Mouse (Mus musculus) large intestine, adult 2 months (tissue): ENCODE results near the gene Syngr2. TPM values are rescaled to one million over a fixed set of nuclear protein-coding genes. Genes with fewer than 3 reads are reported as not detected.
A peak's percentile ranks its signal among the peaks of the same experiment; 100 is the strongest.

Source experiments
- DNase-seq: peaks from one replicate; pipeline ENCODE4 v3.0.0-alpha.2; 2012; ENCODE audit warnings: low read depth, low spot score
- WGBS: fragments of 180-500 bp; shearing (Covaris S2); methylation state at CpG from one replicate; pipeline ENCODE4 v1.1.7; 2018; 5-methylcytosine and 5-hydroxymethylcytosine counted together
- polyA plus RNA-seq: library from polyadenylated mRNA; depleted of rRNA; stranded (reverse); fragments of >200 nt; gene quantifications from 2 replicates; pipeline ENCODE4 v1.2.3, GENCODE M21; 2012; rRNA removed

The Syngr2 gene
- 317 and 353 TPM in 2 replicates for polyA plus RNA-seq

GRCm38 (mm10) chr11:117809407-117810311 lies at the start of gene Syngr2, which contains the start of gene Gm20708:
Syngr2 (plus strand) TSS chr11:117809668.
Gm20708 (plus strand) TSS chr11:117809668.
- WGBS, result under 1% methylated on average over 75 of the region's 75 CpGs
- no peak for DNase-seq

GRCm38 (mm10) chr11:117760374-117761119 lies 48.9 kb upstream of the Syngr2 start:
- no peak for DNase-seq
- WGBS, result 89% methylated on average over 26 of the region's 26 CpGs

- no peak for DNase-seq
- 75% methylated on average over 13 of the region's 13 CpGs for WGBS
These were observed 47.7 kb upstream of the Syngr2 start for GRCm38 (mm10) chr11:117761801-117762200.

- no peak for DNase-seq
- WGBS, result 83% methylated on average over 12 of the region's 12 CpGs
These were observed 47.2 kb upstream of the Syngr2 start for GRCm38 (mm10) chr11:117762246-117762645.

- no peak for DNase-seq
- WGBS, result 87% methylated on average over 9 of the region's 9 CpGs
These were observed 45.1 kb upstream of the Syngr2 start for GRCm38 (mm10) chr11:117764319-117764718.

GRCm38 (mm10) chr11:117765361-117765760 lies 44.1 kb upstream of the Syngr2 start:
- WGBS, result 74% methylated on average over 5 of the region's 5 CpGs
- DNase-seq, result no peak

- WGBS, result 81% methylated on average over 3 of the region's 3 CpGs
- no peak for DNase-seq
These were observed 43.2 kb upstream of the Syngr2 start for GRCm38 (mm10) chr11:117766275-117766674.

GRCm38 (mm10) chr11:117768725-117769682 lies 40.5 kb upstream of the Syngr2 start:
- peak; percentile 42 for DNase-seq
- WGBS, result 21% methylated on average over 20 of the region's 20 CpGs

- WGBS, result 87% methylated on average over 7 of the region's 7 CpGs
- no peak for DNase-seq
These were observed 39.8 kb upstream of the Syngr2 start for GRCm38 (mm10) chr11:117769683-117770047.

- no peak for DNase-seq
- WGBS, result 87% methylated on average over 10 of the region's 10 CpGs
These were observed 39.1 kb upstream of the Syngr2 start for GRCm38 (mm10) chr11:117770407-117770806.

GRCm38 (mm10) chr11:117772352-117772751 lies 37.1 kb upstream of the Syngr2 start:
- DNase-seq, result no peak
- 89% methylated on average over 7 of the region's 7 CpGs for WGBS

- DNase-seq, result no peak
- WGBS, result 95% methylated on average over 10 of the region's 10 CpGs
These were observed 34.5 kb upstream of the Syngr2 start for GRCm38 (mm10) chr11:117774925-117775324.

- WGBS, result 88% methylated on average over 13 of the region's 13 CpGs
- DNase-seq, result no peak
These were observed 33.9 kb upstream of the Syngr2 start for GRCm38 (mm10) chr11:117775540-117775939.

- no peak for DNase-seq
- 93% methylated on average over 14 of the region's 14 CpGs for WGBS
These were observed 33.2 kb upstream of the Syngr2 start for GRCm38 (mm10) chr11:117776085-117776792.

- no peak for DNase-seq
- WGBS, result 92% methylated on average over 5 of the region's 5 CpGs
These were observed 32.4 kb upstream of the Syngr2 start for GRCm38 (mm10) chr11:117777111-117777510.

GRCm38 (mm10) chr11:117778031-117778430 lies 31.4 kb upstream of the Syngr2 start:
- DNase-seq, result no peak
- WGBS, result 94% methylated on average over 11 of the region's 11 CpGs

- WGBS, result 24% methylated on average over 12 of the region's 12 CpGs
- DNase-seq, result no peak
These were observed 30.5 kb upstream of the Syngr2 start for GRCm38 (mm10) chr11:117778851-117779433.

GRCm38 (mm10) chr11:117779434-117780198 lies 29.9 kb upstream of the Syngr2 start:
- WGBS, result 2% methylated on average over 38 of the region's 38 CpGs
- peak; percentile 43 for DNase-seq
